In genomic region chr10:96616001-96616708, GRCm38 (mm10) we compare ENCODE assay signal across 8 mouse cellular contexts. TPM values are rescaled to one million over a fixed set of nuclear protein-coding genes. Genes with fewer than 3 reads are reported as not detected.
A peak's percentile ranks its signal among the peaks of the same experiment; 100 is the strongest.
DNase-seq lines count a peak whose midpoint lies in the region; ATAC-seq and TF ChIP-seq lines count a peak whose summit lies in the region.

No protein-coding gene starts in this region.

- H3K9me3 ChIP-seq in kidney, postnatal 0 days (replicated peaks; ENCODE audit: low read length) = no peaks in the 10 kb centered on the region
- H3K9me3 ChIP-seq in hindbrain, embryonic 16.5 days (ENCODE audit: control insufficient read depth, low read length) = no peaks in the 10 kb centered on the region
- no peaks in the 10 kb centered on the region for H3K9me3 ChIP-seq in midbrain, postnatal 0 days (ENCODE audit: low read length)

- H3K4me3 ChIP-seq in kidney, postnatal 0 days (replicated peaks; ENCODE audit: low read depth, low read length) = peak overlapping the region; percentile 100
- peak overlapping the region; percentile 37 for H3K4me3 ChIP-seq in cortical plate, adult 2 months (ENCODE audit: insufficient read depth, low read length)
- peak overlapping the region; percentile 97 for H3K4me3 ChIP-seq in hindbrain, embryonic 16.5 days (ENCODE audit: low read length)
- peak overlapping the region; percentile 93 for H3K4me3 ChIP-seq in midbrain, postnatal 0 days (ENCODE audit: low read depth, low read length)

- peaks cover 6% of the 10 kb centered on the region; the same call in 1 of the 2 replicates for H3K36me3 ChIP-seq in kidney, postnatal 0 days (ENCODE audit: insufficient read depth, low read length)
- peaks cover 2% of the 10 kb centered on the region; the same call in 1 of the 2 replicates for H3K36me3 ChIP-seq in hindbrain, embryonic 16.5 days (ENCODE audit: control insufficient read depth, insufficient read depth, low read length)
- H3K36me3 ChIP-seq in midbrain, postnatal 0 days (ENCODE audit: insufficient read depth, low read length) = 0 out of 2 replicates have a peak, but pooled peaks cover 5% of the 10 kb centered on the region

- peak overlapping the region; percentile 59 for H3K9ac ChIP-seq in kidney, postnatal 0 days (ENCODE audit: low read depth, low read length)
- peak overlapping the region; percentile 80 for H3K9ac ChIP-seq in hindbrain, embryonic 16.5 days (ENCODE audit: low read depth, low read length)
- H3K9ac ChIP-seq in midbrain, postnatal 0 days (replicated peaks; ENCODE audit: low read length, poor library complexity, severe bottlenecking) = peak overlapping the region; percentile 96

- H3K4me2 ChIP-seq in kidney, postnatal 0 days (ENCODE audit: low read length) = peak overlapping the region; percentile 47
- peak overlapping the region; percentile 72 for H3K4me2 ChIP-seq in hindbrain, embryonic 16.5 days (ENCODE audit: low read length)
- H3K4me2 ChIP-seq in midbrain, postnatal 0 days (ENCODE audit: low read depth, low read length, poor library complexity, severe bottlenecking) = peak overlapping the region; percentile 72

- WGBS in kidney, postnatal 0 days = 1% methylated on average over 24 of the region's 24 CpGs
- 2% methylated on average over 24 of the region's 24 CpGs for WGBS in hindbrain, embryonic 16.5 days
- WGBS in midbrain, postnatal 0 days = 3% methylated on average over 24 of the region's 24 CpGs

- ATAC-seq in kidney, postnatal 0 days (replicated peaks; ENCODE audit: low FRiP score, low read depth) = no peak
- no peak for ATAC-seq in hindbrain, embryonic 16.5 days
- ATAC-seq in midbrain, postnatal 0 days (ENCODE audit: low FRiP score) = no peak

- peak; percentile 52; the same call in 1 of the 2 replicates for TF ChIP-seq POLR2A in cortical plate, adult 2 months (IDR thresholded peaks at IDR 0.05; ENCODE audit: extremely low read depth, insufficient read depth, low read length)

- DNase-seq in kidney, postnatal 0 days (ENCODE audit: low spot score) = peak; percentile 56
- no peak for DNase-seq in kidney, adult 9 months
- DNase-seq in midbrain, postnatal 0 days (ENCODE audit: low spot score) = no peak
- no peak for DNase-seq in frontal cortex, postnatal 10 days (ENCODE audit: low spot score in 2 of 2)
- no peak for DNase-seq in gastrocnemius, adult 8-10 months (ENCODE audit: low spot score in 2 of 2)
- DNase-seq in retina, postnatal 1 day = no peak

- TF ChIP-seq CTCF in kidney, postnatal 0 days (IDR thresholded peaks at IDR 0.05; ENCODE audit: low read depth) = no peak
- no peak for TF ChIP-seq CTCF in cortical plate, adult 2 months (IDR thresholded peaks at IDR 0.05; ENCODE audit: extremely low read depth, insufficient read depth, low read length)
- TF ChIP-seq CTCF in midbrain, postnatal 0 days (IDR thresholded peaks at IDR 0.05) = no peak

- H3K27me3 ChIP-seq in kidney, postnatal 0 days (ENCODE audit: insufficient read depth, low read length) = no peaks in the 10 kb centered on the region
- no peaks in the 10 kb centered on the region for H3K27me3 ChIP-seq in hindbrain, embryonic 16.5 days (replicated peaks; ENCODE audit: control insufficient read depth, insufficient read depth, low read length)
- no peaks in the 10 kb centered on the region for H3K27me3 ChIP-seq in midbrain, postnatal 0 days (ENCODE audit: insufficient read depth, low read length)

- H3K4me1 ChIP-seq in kidney, postnatal 0 days (replicated peaks; ENCODE audit: insufficient read depth, low read length) = peaks cover 4% of the 10 kb centered on the region; the same call in 1 of the 2 replicates
- no peaks in the 10 kb centered on the region for H3K4me1 ChIP-seq in cortical plate, adult 2 months (ENCODE audit: control insufficient read depth, insufficient read depth, low read length)
- H3K4me1 ChIP-seq in hindbrain, embryonic 16.5 days (ENCODE audit: control insufficient read depth, insufficient read depth, low read depth, low read length) = peaks cover 9% of the 10 kb centered on the region
- no peaks in the 10 kb centered on the region for H3K4me1 ChIP-seq in midbrain, postnatal 0 days (ENCODE audit: insufficient read depth, low read length)

- peak overlapping the region; percentile 74 for H3K27ac ChIP-seq in kidney, postnatal 0 days
- peak overlapping the region; percentile 43 for H3K27ac ChIP-seq in cortical plate, adult 2 months (ENCODE audit: insufficient read depth, low read length)
- peak overlapping the region; percentile 91 for H3K27ac ChIP-seq in hindbrain, embryonic 16.5 days (ENCODE audit: low read depth, low read length)
- H3K27ac ChIP-seq in midbrain, postnatal 0 days (ENCODE audit: low read depth, low read length) = peak overlapping the region; percentile 73

RNA-seq across cellular contexts. Expression of gene Btg1, which starts 0.7 kb away (rescaled TPM):
- 54.7 and 59.5 TPM in 2 replicates for polyA plus RNA-seq in kidney, postnatal 0 days (2015; fragmentation: Nextera tagmentation; extraction: Ambion mirVana)
- 16.8 and 18.6 TPM in 2 replicates for polyA plus RNA-seq in cortical plate, adult 2 months (2012; rRNA removed)
- 34.8 and 41.1 TPM in 2 replicates for polyA plus RNA-seq in hindbrain, embryonic 16.5 days (2015; fragmentation: Nextera tagmentation; extraction: Ambion mirVana)
- 15.2 and 21.3 TPM in 2 replicates for total RNA-seq in midbrain, postnatal 0 days (2014; rRNA removed)
- 20.7 and 21.3 TPM in 2 replicates for polyA plus RNA-seq in midbrain, postnatal 0 days (2015; fragmentation: Nextera tagmentation; extraction: Ambion mirVana)
- total RNA-seq in gastrocnemius, adult 8-10 months (2022) = 10 to 100 TPM in 3 of 4 experiments, 1 to 10 TPM in 1; 8.8 to 11.8 (median 11.6) TPM

Comparison
In these comparisons a context has a peak if more than half of its experiments do, and no peak if none do; other contexts are left out.
1. H3K4me3 ChIP-seq: peak in every context shown above with its lines; median percentile 100 in kidney, postnatal 0 days; 97 in hindbrain, embryonic 16.5 days; 93 in midbrain, postnatal 0 days; 37 in cortical plate, adult 2 months.